Mouse (Mus musculus) spleen, postnatal 4 days (tissue): Measurements from ENCODE around the gene Nelfb.
A peak's percentile ranks its signal among the peaks of the same experiment; 100 is the strongest.

Experiments
- DNase-seq, 2 experiments: peaks; one replicate each; pipeline ENCODE4 v3.0.0; 2022; ENCODE audit warnings: low spot score in 2 of 2

The Nelfb gene

GRCm38 (mm10) chr2:25196172-25196954 is 14.9 kb downstream of the Nelfb start, which contains the start of gene Tor4a:
Tor4a (minus strand) TSS chr2:25196886.
- peak; percentile 79 to 86 for DNase-seq

GRCm38 (mm10) chr2:25195211-25196156 is 15.8 kb downstream of the Nelfb start:
- DNase-seq = peak; percentile 82 to 86

- DNase-seq = peak; percentile 43 to 79
Observed at GRCm38 (mm10) chr2:25194486-25195171, 16.7 kb downstream of the Nelfb start.

- DNase-seq = peak in 1 of 2 experiments; percentile 56
Observed at GRCm38 (mm10) chr2:25194006-25194405, 17.3 kb downstream of the Nelfb start.

- peak; percentile 82 to 88 for DNase-seq
Observed at GRCm38 (mm10) chr2:25193330-25193770, 17.9 kb downstream of the Nelfb start.

GRCm38 (mm10) chr2:25187841-25188240 is 23.4 kb downstream of the Nelfb start:
- DNase-seq = no peak

GRCm38 (mm10) chr2:25186575-25186930 is 24.7 kb downstream of the Nelfb start:
- no peak for DNase-seq

GRCm38 (mm10) chr2:25185625-25186574 is 25.4 kb downstream of the Nelfb start:
- DNase-seq = peak; percentile 60 to 84

- DNase-seq = no peak
Observed at GRCm38 (mm10) chr2:25184496-25184895, 26.8 kb downstream of the Nelfb start.

GRCm38 (mm10) chr2:25183336-25183735 is 28.0 kb downstream of the Nelfb start:
- DNase-seq = no peak

- DNase-seq = no peak
Observed at GRCm38 (mm10) chr2:25182664-25183063, 28.6 kb downstream of the Nelfb start.

GRCm38 (mm10) chr2:25181891-25182397 is 29.3 kb downstream of the Nelfb start:
- DNase-seq = peak in 1 of 2 experiments; percentile 81

- peak; percentile 56 to 82 for DNase-seq
Observed at GRCm38 (mm10) chr2:25180973-25181890, 30.1 kb downstream of the Nelfb start.

- DNase-seq = peak; percentile 91 to 95
Observed at GRCm38 (mm10) chr2:25180478-25180903, 30.8 kb downstream of the Nelfb start, which contains the start of gene Nrarp. Nrarp (plus strand) TSS chr2:25180758.

- no peak for DNase-seq
Observed at GRCm38 (mm10) chr2:25179566-25180217, 31.6 kb downstream of the Nelfb start.

- no peak for DNase-seq
Observed at GRCm38 (mm10) chr2:25178285-25178972, 32.9 kb downstream of the Nelfb start.

GRCm38 (mm10) chr2:25177685-25178084 is 33.6 kb downstream of the Nelfb start:
- DNase-seq = no peak

GRCm38 (mm10) chr2:25177076-25177475 is 34.2 kb downstream of the Nelfb start:
- no peak for DNase-seq
